Mouse (Mus musculus): Measurements from ENCODE around the gene Slain2. TPM values are rescaled to one million over a fixed set of nuclear protein-coding genes. Genes with fewer than 3 reads are reported as not detected.
"Not testable (repeated sequence)": the region's sequence is repeated elsewhere in the genome, so short reads cannot be mapped to it uniquely, and the experiment has no call there.

Gene Slain2
- polyA plus RNA-seq, 1 experiment from 2014 or later, result 25.1 TPM

DNA sequence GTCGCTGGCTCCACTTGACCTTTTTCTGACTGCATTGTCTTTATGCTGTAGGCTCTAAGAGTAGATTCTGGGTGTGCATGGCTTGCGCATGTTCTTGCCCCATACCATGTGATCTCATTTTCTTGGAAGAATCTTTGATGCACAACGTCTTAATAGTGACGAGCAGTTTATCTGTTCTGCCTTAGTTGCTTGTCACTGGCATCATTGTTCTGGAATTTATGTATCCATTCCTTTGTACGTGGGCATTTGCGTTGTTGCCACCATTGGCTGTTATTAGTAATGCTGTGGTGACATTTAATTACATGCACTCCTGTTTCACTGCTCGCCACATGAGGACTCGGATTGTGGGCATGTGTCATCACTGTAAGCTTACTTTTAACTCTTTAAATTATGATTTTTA is 7.1 kb downstream of the Slain2 start:
- 91% methylated on average over 8 of the region's 8 CpGs for WGBS
- ATAC-seq (ENCODE audit: insufficient read depth), result no peak
- Histone ChIP-seq H3K4me2 (no peak overlapping the region), H3K27ac (ENCODE audit: low read depth) (no peak overlapping the region), H3K36me3 (ENCODE audit: insufficient read depth) (no peaks in the 10 kb centered on the region), H3K9me3 (ENCODE audit: low read depth, low read length) (no peaks in the 10 kb centered on the region), H3K27me3 (ENCODE audit: insufficient read depth, low read length) (no peaks in the 10 kb centered on the region), H3K4me1 (ENCODE audit: insufficient read depth) (peaks cover 9% of the 10 kb centered on the region), H3K4me3 (ENCODE audit: low read depth, low read length) (no peak overlapping the region), H3K9ac (no peak overlapping the region)
- DNase-seq, result no peak
- no peak for TF ChIP-seq CTCF (IDR thresholded peaks at IDR 0.05; ENCODE audit: low read depth)

DNA sequence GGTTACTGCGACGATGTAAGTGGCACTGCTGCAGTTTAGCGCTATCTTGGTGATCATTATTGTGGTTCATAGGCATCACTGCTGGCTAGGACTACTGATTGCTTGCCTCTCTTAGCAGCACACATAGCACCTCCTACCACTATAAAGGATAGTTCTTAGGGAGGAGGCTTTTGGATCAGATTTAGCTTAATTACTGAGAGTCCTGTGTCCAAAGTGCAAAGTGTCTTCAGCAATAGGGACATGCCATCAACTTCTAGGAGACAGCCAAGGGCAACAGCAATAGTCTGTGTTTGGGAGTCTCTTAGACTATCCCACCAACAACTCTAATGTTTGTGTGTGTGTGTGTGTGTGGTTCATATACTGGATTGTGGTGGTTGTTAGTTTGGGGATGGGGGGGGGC is 8.7 kb downstream of the Slain2 start:
- no peak for DNase-seq
- Histone ChIP-seq H3K9me3 (ENCODE audit: low read depth, low read length) (no peaks in the 10 kb centered on the region), H3K4me2 (no peak overlapping the region), H3K4me1 (ENCODE audit: insufficient read depth) (no peaks in the 10 kb centered on the region), H3K9ac (no peak overlapping the region), H3K4me3 (ENCODE audit: low read depth, low read length) (no peak overlapping the region), H3K27me3 (ENCODE audit: insufficient read depth, low read length) (no peaks in the 10 kb centered on the region), H3K27ac (ENCODE audit: low read depth) (no peak overlapping the region), H3K36me3 (ENCODE audit: insufficient read depth) (no peaks in the 10 kb centered on the region)
- WGBS, result 90% methylated on average over 3 of the region's 3 CpGs
- ATAC-seq (ENCODE audit: insufficient read depth), result no peak
- TF ChIP-seq CTCF (IDR thresholded peaks at IDR 0.05; ENCODE audit: low read depth), result no peak

DNA sequence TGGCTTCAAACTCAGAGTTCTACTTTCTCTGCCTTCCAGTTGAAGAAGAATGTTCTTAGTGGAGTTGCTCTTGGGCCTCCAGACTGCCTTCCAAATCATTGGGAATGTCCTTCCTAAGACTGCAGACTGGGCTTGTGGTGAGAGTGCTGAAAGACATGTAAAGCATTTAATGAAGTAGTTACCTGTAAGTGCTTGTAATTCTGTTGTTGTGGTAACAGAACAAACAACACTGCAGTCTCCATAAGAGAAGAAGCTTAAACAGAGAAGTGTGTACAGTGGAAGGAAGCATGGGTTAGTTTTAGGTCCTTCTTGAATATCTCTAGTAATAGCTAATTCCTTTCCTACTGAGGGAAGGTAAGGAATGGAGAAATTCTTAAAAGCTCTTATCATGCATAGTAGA is 13.0 kb downstream of the Slain2 start:
- Histone ChIP-seq H3K27ac (ENCODE audit: low read depth) (no peak overlapping the region), H3K27me3 (ENCODE audit: insufficient read depth, low read length) (no peaks in the 10 kb centered on the region), H3K4me2 (no peak overlapping the region), H3K4me1 (ENCODE audit: insufficient read depth) (no peaks in the 10 kb centered on the region), H3K4me3 (ENCODE audit: low read depth, low read length) (no peak overlapping the region), H3K9me3 (ENCODE audit: low read depth, low read length) (no peaks in the 10 kb centered on the region), H3K36me3 (ENCODE audit: insufficient read depth) (no peaks in the 10 kb centered on the region), H3K9ac (no peak overlapping the region)
- DNase-seq (no peak), ATAC-seq (ENCODE audit: insufficient read depth) (no peak)
- no peak for TF ChIP-seq CTCF (IDR thresholded peaks at IDR 0.05; ENCODE audit: low read depth)

DNA sequence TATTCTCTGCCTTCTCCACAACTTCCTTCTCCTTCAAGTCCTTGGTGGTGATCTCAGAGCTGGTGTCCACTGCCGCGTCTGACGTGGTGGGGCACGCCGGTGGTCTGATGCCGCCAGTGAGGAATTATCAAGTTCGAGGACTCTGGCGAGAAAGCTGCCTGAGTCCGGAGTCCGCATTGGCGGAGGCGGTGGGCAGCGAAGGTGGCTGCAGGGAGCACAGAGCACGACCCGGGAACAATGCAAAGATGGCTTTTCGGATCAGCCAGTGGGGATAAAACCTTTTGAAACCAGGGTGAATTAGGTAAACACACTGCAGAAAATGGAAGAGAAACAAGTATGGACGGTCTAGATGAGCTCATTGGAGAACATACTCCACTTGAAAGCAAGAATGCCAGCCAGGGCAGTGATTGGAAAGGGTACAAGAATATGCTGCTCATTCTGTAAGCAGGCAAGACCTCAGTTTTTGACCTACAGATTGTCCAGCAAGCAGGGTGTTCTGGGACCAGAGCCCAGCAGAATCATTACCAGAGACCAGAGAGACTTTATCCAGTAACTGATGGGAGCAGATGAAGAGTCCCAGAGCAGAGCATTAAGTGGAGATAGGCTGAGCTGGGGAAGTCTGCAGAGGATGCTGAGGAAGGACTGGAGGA is 19.0 kb downstream of the Slain2 start:
- DNase-seq (no peak), ATAC-seq (ENCODE audit: insufficient read depth) (no peak)
- Histone ChIP-seq H3K4me1 (ENCODE audit: insufficient read depth) (no peaks in the 10 kb centered on the region), H3K27me3 (ENCODE audit: insufficient read depth, low read length) (no peaks in the 10 kb centered on the region), H3K27ac (ENCODE audit: low read depth) (no peak overlapping the region), H3K36me3 (ENCODE audit: insufficient read depth) (0 out of 2 replicates have a peak, but pooled peaks cover 4% of the 10 kb centered on the region), H3K9ac (no peak overlapping the region), H3K9me3 (ENCODE audit: low read depth, low read length) (no peaks in the 10 kb centered on the region), H3K4me3 (ENCODE audit: low read depth, low read length) (no peak overlapping the region), H3K4me2 (no peak overlapping the region)
- WGBS, result 90% methylated on average over 17 of the region's 17 CpGs
- no peak for TF ChIP-seq CTCF (IDR thresholded peaks at IDR 0.05; ENCODE audit: low read depth)

DNA sequence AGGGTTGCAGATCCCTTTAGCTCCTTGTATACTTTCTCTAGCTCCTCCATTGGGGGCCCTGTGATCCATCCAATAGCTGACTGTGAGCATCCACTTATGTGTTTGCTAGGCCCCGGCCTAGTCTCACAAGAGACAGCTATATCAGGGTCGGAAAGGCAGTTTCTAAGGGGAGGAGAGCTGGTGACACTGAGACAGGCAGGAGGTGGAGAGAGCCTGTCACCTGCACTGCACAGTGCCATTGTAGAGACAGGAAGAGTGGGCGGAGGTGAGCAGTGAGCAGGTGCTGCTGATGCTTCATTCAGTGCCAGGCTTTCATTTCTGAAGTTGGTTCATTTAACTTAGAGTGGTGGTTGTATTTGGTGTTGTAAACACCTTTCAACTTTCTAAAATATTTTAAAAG is 24.3 kb downstream of the Slain2 start:
- not testable (repeated sequence) for H3K9ac ChIP-seq; DNase-seq; H3K27me3 ChIP-seq (ENCODE audit: insufficient read depth, low read length); H3K4me3 ChIP-seq (ENCODE audit: low read depth, low read length); H3K9me3 ChIP-seq (ENCODE audit: low read depth, low read length); ATAC-seq (ENCODE audit: insufficient read depth); H3K27ac ChIP-seq (ENCODE audit: low read depth); H3K4me2 ChIP-seq; H3K36me3 ChIP-seq (ENCODE audit: insufficient read depth); H3K4me1 ChIP-seq (ENCODE audit: insufficient read depth)
- 94% methylated on average over 3 of the region's 3 CpGs for WGBS

DNA sequence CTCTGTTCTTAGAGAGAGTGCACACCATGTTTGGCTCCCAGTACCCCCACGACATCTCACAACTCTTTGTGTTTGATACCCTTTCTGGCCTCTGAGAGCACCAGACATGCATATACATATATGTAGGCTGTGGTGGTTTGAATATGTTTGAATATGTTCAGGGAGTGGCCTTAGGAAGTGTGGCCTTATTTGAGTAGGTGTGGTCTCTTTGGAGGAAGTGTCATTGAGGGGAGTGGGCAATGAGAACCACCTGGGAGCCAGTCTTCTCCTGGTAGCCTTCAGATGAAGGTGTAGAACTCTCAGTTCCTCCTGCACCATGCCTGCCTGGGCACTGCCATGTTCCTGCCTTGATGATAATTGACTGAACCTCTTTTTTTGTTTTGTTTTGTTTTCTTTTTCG is 25.2 kb downstream of the Slain2 start:
- Histone ChIP-seq H3K9me3 (ENCODE audit: low read depth, low read length) (no peaks in the 10 kb centered on the region), H3K36me3 (ENCODE audit: insufficient read depth) (0 out of 2 replicates have a peak, but pooled peaks cover 3% of the 10 kb centered on the region), H3K27ac (ENCODE audit: low read depth) (no peak overlapping the region), H3K4me3 (ENCODE audit: low read depth, low read length) (no peak overlapping the region), H3K4me2 (no peak overlapping the region), H3K9ac (no peak overlapping the region), H3K4me1 (ENCODE audit: insufficient read depth) (no peaks in the 10 kb centered on the region), H3K27me3 (ENCODE audit: insufficient read depth, low read length) (no peaks in the 10 kb centered on the region)
- 95% methylated on average over 2 of the region's 2 CpGs for WGBS
- DNase-seq, result no peak
- no peak for ATAC-seq (ENCODE audit: insufficient read depth)
- no peak for TF ChIP-seq CTCF (IDR thresholded peaks at IDR 0.05; ENCODE audit: low read depth)

DNA sequence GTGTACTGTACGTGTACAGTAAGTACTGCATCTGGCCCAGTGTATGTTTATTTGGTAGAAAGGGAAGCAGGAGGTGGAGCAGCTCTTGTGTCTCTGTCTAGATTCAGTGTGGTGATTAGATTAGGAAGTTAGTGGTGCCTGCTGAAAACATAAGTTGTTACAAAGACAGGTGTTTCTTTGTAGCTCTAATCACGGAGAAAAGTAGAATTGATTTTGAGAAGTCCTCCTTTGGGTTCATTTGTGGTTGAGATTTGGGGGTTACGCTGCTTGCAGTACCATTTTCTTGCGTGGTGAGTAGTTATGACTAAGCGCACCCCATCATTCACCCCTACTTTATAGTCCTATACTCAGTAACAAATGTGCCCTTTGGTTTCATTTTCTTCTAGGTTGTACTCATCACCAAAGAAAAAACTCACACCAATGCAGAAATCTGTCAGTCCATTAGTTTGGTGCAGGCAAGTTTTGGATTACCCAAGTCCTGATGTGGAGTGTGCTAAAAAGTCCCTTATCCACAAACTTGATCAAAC is 26.9 kb downstream of the Slain2 start:
- H3K27ac ChIP-seq (ENCODE audit: low read depth), result no peak overlapping the region

More for the DNA sequence above, 26.9 kb downstream of the Slain2 start:
- TF ChIP-seq CTCF (IDR thresholded peaks at IDR 0.05; ENCODE audit: low read depth), result no peak
- Histone ChIP-seq H3K36me3 (ENCODE audit: insufficient read depth) (0 out of 2 replicates have a peak, but pooled peaks cover 3% of the 10 kb centered on the region), H3K9ac (no peak overlapping the region), H3K4me3 (ENCODE audit: low read depth, low read length) (no peak overlapping the region), H3K4me1 (ENCODE audit: insufficient read depth) (no peaks in the 10 kb centered on the region), H3K9me3 (ENCODE audit: low read depth, low read length) (no peaks in the 10 kb centered on the region), H3K27me3 (ENCODE audit: insufficient read depth, low read length) (no peaks in the 10 kb centered on the region), H3K4me2 (no peak overlapping the region)
- no peak for ATAC-seq (ENCODE audit: insufficient read depth)
- 85% methylated on average over 5 of the region's 5 CpGs for WGBS
- no peak for DNase-seq
